Mouse (Mus musculus): ENCODE results near the gene Lnx2. TPM values are rescaled to one million over a fixed set of nuclear protein-coding genes. Genes with fewer than 3 reads are reported as not detected.

Gene Lnx2
- total RNA-seq, 1 experiment: 11.6 TPM

DNA sequence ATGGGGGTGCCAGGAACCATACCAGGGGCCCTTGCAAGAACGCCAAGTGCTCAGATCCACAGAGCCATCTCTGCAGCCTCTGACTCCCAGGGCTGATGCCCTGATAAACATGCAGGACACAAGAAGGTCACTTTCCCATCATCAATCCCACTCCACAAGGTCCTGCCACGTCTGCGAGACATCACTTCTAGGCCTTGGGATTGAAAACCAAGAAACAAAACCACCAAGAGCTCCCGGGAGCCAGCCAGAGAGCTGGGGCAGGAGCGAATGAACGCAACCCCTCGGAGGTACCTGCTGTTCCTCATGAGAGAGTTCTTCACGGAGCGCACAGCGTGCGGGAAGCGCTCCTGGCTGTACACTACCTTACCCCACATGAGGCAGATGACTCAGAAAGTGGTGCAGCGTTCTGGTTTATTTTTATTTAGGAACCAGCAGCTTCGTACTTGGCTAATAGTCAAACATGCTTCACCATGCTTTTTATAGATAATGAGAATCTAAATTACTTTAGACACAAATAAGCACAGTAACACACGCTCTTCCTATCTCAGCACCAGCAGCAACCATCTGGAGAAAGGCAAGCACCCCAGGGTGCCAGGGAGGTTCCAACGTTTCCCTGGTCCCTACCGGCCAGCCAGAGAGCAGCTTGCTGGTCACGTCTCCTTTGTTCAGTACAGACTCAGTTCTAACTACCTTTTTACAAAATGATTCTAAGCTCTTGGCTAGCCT lies 53.0 kb downstream of the Lnx2 start:
- H3K9ac ChIP-seq (ENCODE audit: insufficient read depth, low read depth, low read length, poor library complexity, severe bottlenecking): no peak overlapping the region
- H3K27ac ChIP-seq (ENCODE audit: insufficient read depth, low read depth, low read length, poor library complexity, severe bottlenecking): no peak overlapping the region
- in situ Hi-C loops (cut with MboI; ENCODE audit: low sequenced_read_pairs in 2 of 2, unreplicated experiment in 2 of 2): no loop called here
- DNase-seq (ENCODE audit: low read depth, low spot score): no peak
- no peaks in the 10 kb centered on the region for H3K9me3 ChIP-seq (ENCODE audit: control insufficient read depth, insufficient read depth, low read depth, low read length)
- TF ChIP-seq CHD2 (IDR thresholded peaks at IDR 0.05; ENCODE audit: low read depth, low read length): no peak
- no peak for TF ChIP-seq ZC3H11A (IDR thresholded peaks at IDR 0.05; ENCODE audit: borderline replicate concordance, low read depth, low read length)
- no peak for TF ChIP-seq MAFK (IDR thresholded peaks at IDR 0.05; ENCODE audit: insufficient read depth, low read depth, low read length)
- no peak for TF ChIP-seq HCFC1 (IDR thresholded peaks at IDR 0.05; ENCODE audit: borderline replicate concordance, insufficient read depth, low read length)
- TF ChIP-seq ZNF384 (IDR thresholded peaks at IDR 0.05; ENCODE audit: low read depth, low read length): no peak
- H3K36me3 ChIP-seq (ENCODE audit: control insufficient read depth, insufficient read depth, low read length, poor library complexity, severe bottlenecking): peaks cover 31% of the 10 kb centered on the region
- no peaks in the 10 kb centered on the region for H3K4me1 ChIP-seq (ENCODE audit: control insufficient read depth in 2 of 2, insufficient read depth in 2 of 2, low read length in 2 of 2, poor library complexity in 1 of 2)
- no peak overlapping the region for H3K4me3 ChIP-seq (ENCODE audit: insufficient read depth in 1 of 2, low read depth in 1 of 2, low read length in 2 of 2, poor library complexity in 1 of 2, severe bottlenecking in 1 of 2)

DNA sequence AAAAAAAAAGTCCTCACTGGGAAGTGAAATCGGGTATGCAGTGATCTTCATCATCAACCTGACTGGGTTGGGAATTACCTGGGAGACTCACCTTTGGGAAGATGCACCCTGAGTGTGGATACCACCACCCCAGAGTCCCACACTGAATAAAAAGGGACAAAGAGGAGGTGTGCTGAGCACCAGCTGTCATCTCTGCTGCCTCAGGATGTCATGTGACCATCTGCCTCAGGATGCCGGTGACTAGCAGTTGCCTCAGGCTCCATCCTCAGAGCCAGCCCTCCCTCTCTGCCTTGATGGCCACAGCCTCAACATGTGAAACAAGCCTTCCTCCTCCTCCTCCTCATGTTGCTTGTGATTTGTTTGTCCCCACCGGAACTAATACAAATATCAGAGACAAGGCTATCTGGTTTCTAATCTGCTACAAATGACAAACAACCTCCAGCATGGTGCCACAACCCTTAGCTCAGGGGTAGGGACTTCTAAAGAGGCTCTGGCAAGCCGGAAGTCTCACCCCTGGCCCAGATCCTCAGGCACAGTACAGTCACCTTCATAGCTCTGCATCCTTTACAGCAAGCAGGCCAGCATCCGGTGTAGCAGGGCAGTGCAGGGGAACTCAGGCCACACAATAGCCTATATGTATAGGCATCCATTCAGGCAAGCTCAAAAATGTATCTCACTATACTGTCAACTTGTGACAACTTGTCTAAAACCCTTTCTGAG lies 54.7 kb downstream of the Lnx2 start:
- in situ Hi-C loops (cut with MboI; ENCODE audit: low sequenced_read_pairs in 2 of 2, unreplicated experiment in 2 of 2): no loop called here
- no peak overlapping the region for H3K9ac ChIP-seq (ENCODE audit: insufficient read depth, low read depth, low read length, poor library complexity, severe bottlenecking)
- no peak for TF ChIP-seq MAFK (IDR thresholded peaks at IDR 0.05; ENCODE audit: insufficient read depth, low read depth, low read length)
- no peak for TF ChIP-seq ZC3H11A (IDR thresholded peaks at IDR 0.05; ENCODE audit: borderline replicate concordance, low read depth, low read length)
- TF ChIP-seq CHD2 (IDR thresholded peaks at IDR 0.05; ENCODE audit: low read depth, low read length): no peak
- 0 out of 2 replicates have a peak, but pooled peaks have one; percentile 37 for TF ChIP-seq ZNF384 (IDR thresholded peaks at IDR 0.05; ENCODE audit: low read depth, low read length)

DNA sequence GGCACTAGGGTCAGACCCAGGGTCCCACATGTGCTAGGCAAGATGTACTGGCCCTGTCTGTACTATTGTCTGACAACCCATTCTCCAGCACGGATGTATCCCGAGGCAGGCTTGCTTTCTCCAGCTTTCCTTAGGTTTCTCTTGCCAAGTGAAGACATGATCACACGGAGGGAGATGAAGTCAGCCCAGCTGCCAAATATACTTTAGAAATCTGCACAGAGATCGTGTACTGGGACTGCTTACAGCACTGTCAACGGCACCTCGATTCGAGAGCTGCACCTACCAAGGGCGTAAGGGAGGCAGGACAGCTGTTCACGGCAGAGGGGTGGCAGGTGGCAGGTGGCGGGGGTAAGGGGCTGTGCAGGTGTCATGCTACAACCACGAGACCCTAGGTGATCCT lies 55.8 kb downstream of the Lnx2 start:
- peaks cover 24% of the 10 kb centered on the region for H3K36me3 ChIP-seq (ENCODE audit: control insufficient read depth, insufficient read depth, low read length, poor library complexity, severe bottlenecking)
- no peaks in the 10 kb centered on the region for H3K4me1 ChIP-seq (ENCODE audit: control insufficient read depth in 2 of 2, insufficient read depth in 2 of 2, low read length in 2 of 2, poor library complexity in 1 of 2)
- no peak for TF ChIP-seq HCFC1 (IDR thresholded peaks at IDR 0.05; ENCODE audit: borderline replicate concordance, insufficient read depth, low read length)
- no peak for TF ChIP-seq ZC3H11A (IDR thresholded peaks at IDR 0.05; ENCODE audit: borderline replicate concordance, low read depth, low read length)
- TF ChIP-seq MAFK (IDR thresholded peaks at IDR 0.05; ENCODE audit: insufficient read depth, low read depth, low read length): no peak
- TF ChIP-seq CHD2 (IDR thresholded peaks at IDR 0.05; ENCODE audit: low read depth, low read length): no peak
- TF ChIP-seq ZNF384 (IDR thresholded peaks at IDR 0.05; ENCODE audit: low read depth, low read length): no peak
- no peaks in the 10 kb centered on the region for H3K9me3 ChIP-seq (ENCODE audit: control insufficient read depth, insufficient read depth, low read depth, low read length)
- no peak overlapping the region for H3K4me3 ChIP-seq (ENCODE audit: insufficient read depth in 1 of 2, low read depth in 1 of 2, low read length in 2 of 2, poor library complexity in 1 of 2, severe bottlenecking in 1 of 2)
- DNase-seq (ENCODE audit: low read depth, low spot score): no peak
- no peak overlapping the region for H3K9ac ChIP-seq (ENCODE audit: insufficient read depth, low read depth, low read length, poor library complexity, severe bottlenecking)
- in situ Hi-C loops (cut with MboI; ENCODE audit: low sequenced_read_pairs in 2 of 2, unreplicated experiment in 2 of 2): no loop called here
- H3K27ac ChIP-seq (ENCODE audit: insufficient read depth, low read depth, low read length, poor library complexity, severe bottlenecking): no peak overlapping the region

More for the DNA sequence above, 54.7 kb downstream of the Lnx2 start:
- no peak for DNase-seq (ENCODE audit: low read depth, low spot score)
- no peak overlapping the region for H3K27ac ChIP-seq (ENCODE audit: insufficient read depth, low read depth, low read length, poor library complexity, severe bottlenecking)
- H3K9me3 ChIP-seq (ENCODE audit: control insufficient read depth, insufficient read depth, low read depth, low read length): no peaks in the 10 kb centered on the region
- no peaks in the 10 kb centered on the region for H3K4me1 ChIP-seq (ENCODE audit: control insufficient read depth in 2 of 2, insufficient read depth in 2 of 2, low read length in 2 of 2, poor library complexity in 1 of 2)
- peaks cover 25% of the 10 kb centered on the region for H3K36me3 ChIP-seq (ENCODE audit: control insufficient read depth, insufficient read depth, low read length, poor library complexity, severe bottlenecking)
- H3K4me3 ChIP-seq (ENCODE audit: insufficient read depth in 1 of 2, low read depth in 1 of 2, low read length in 2 of 2, poor library complexity in 1 of 2, severe bottlenecking in 1 of 2): no peak overlapping the region

DNA sequence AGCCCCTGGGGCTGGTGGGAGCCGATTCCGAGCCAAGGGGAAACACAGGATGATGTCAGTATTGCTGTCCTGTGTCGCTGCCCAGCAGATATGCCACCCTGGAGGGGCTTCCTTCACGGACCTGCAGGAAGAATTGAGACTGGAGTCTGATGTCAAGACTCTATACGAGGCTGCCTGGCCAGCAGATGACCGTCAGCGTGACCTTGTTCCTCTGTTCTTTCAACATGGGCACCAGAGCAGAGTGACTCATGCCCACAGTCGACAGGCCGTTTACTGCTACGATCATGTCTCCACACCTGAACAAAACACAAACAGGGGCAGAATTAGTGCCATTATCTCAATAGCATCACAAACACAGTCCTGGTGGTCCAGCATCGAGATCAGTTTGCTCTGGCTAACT lies 57.6 kb downstream of the Lnx2 start:
- Histone ChIP-seq H3K9me3 (ENCODE audit: control insufficient read depth, insufficient read depth, low read depth, low read length) (no peaks in the 10 kb centered on the region), H3K4me3 (ENCODE audit: insufficient read depth in 1 of 2, low read depth in 1 of 2, low read length in 2 of 2, poor library complexity in 1 of 2, severe bottlenecking in 1 of 2) (no peak overlapping the region), H3K27ac (ENCODE audit: insufficient read depth, low read depth, low read length, poor library complexity, severe bottlenecking) (no peak overlapping the region), H3K9ac (ENCODE audit: insufficient read depth, low read depth, low read length, poor library complexity, severe bottlenecking) (no peak overlapping the region), H3K36me3 (ENCODE audit: control insufficient read depth, insufficient read depth, low read length, poor library complexity, severe bottlenecking) (peaks cover 21% of the 10 kb centered on the region), H3K4me1 (ENCODE audit: control insufficient read depth in 2 of 2, insufficient read depth in 2 of 2, low read length in 2 of 2, poor library complexity in 1 of 2) (no peaks in the 10 kb centered on the region)
- TF ChIP-seq HCFC1 (IDR thresholded peaks at IDR 0.05; ENCODE audit: borderline replicate concordance, insufficient read depth, low read length): no peak
- in situ Hi-C loops (cut with MboI; ENCODE audit: low sequenced_read_pairs in 2 of 2, unreplicated experiment in 2 of 2): no loop called here
- DNase-seq (ENCODE audit: low read depth, low spot score): no peak

All from ES-E14 (cell line).